Mouse (Mus musculus) frontal cortex, adult (tissue): ENCODE measurements around the gene Palm3.
"Not testable (repeated sequence)": the region's sequence is repeated elsewhere in the genome, so short reads cannot be mapped to it uniquely, and the experiment has no call there.

Experiments used
- ATAC-seq: cut with Nextera tagmentation; 2 replicates; pipeline ENCODE4 v1.9.2; 2017; ENCODE audit warnings: mild to moderate bottlenecking, moderate library complexity, mixed read lengths; ENCODE audit not compliant: low TSS enrichment

The Palm3 gene

GRCm38 (mm10) chr8:84021096-84021495, at the start of gene Palm3:
Gene Palm3, plus strand, starts transcription at chr8:84021471.
- ATAC-seq = no peak

GRCm38 (mm10) chr8:83971661-83972060, 49.6 kb upstream of the Palm3 start:
- ATAC-seq = no peak

- peak; percentile 99 for ATAC-seq
Observed at GRCm38 (mm10) chr8:83972150-83973120, 48.8 kb upstream of the Palm3 start, which contains the start of gene Prkaca. Gene Prkaca, plus strand, starts transcription at chr8:83972993.

- ATAC-seq = peak; percentile 6; the same call in 1 of the 2 replicates
Observed at GRCm38 (mm10) chr8:83973161-83974031, 47.9 kb upstream of the Palm3 start.

GRCm38 (mm10) chr8:83974521-83974920, 46.8 kb upstream of the Palm3 start:
- ATAC-seq = no peak

GRCm38 (mm10) chr8:83976101-83976630, 45.1 kb upstream of the Palm3 start:
- no peak for ATAC-seq

- ATAC-seq = no peak
Observed at GRCm38 (mm10) chr8:83976779-83977350, 44.4 kb upstream of the Palm3 start.

GRCm38 (mm10) chr8:83977646-83978045, 43.6 kb upstream of the Palm3 start:
- ATAC-seq = no peak

GRCm38 (mm10) chr8:83978200-83978599, 43.1 kb upstream of the Palm3 start:
- no peak for ATAC-seq

- no peak for ATAC-seq
Observed at GRCm38 (mm10) chr8:83980250-83980649, 41.0 kb upstream of the Palm3 start.

- no peak for ATAC-seq
Observed at GRCm38 (mm10) chr8:83980845-83981244, 40.4 kb upstream of the Palm3 start.

GRCm38 (mm10) chr8:83981533-83981932, 39.7 kb upstream of the Palm3 start:
- no peak for ATAC-seq

- no peak for ATAC-seq
Observed at GRCm38 (mm10) chr8:83982449-83982848, 38.8 kb upstream of the Palm3 start.

GRCm38 (mm10) chr8:83983222-83983621, 38.0 kb upstream of the Palm3 start:
- ATAC-seq = not testable (repeated sequence)

- ATAC-seq = no peak
Observed at GRCm38 (mm10) chr8:83989243-83989642, 32.0 kb upstream of the Palm3 start.

GRCm38 (mm10) chr8:83990170-83990569, 31.1 kb upstream of the Palm3 start:
- no peak for ATAC-seq

- ATAC-seq = no peak
Observed at GRCm38 (mm10) chr8:83992488-83992887, 28.8 kb upstream of the Palm3 start.

- ATAC-seq = no peak
Observed at GRCm38 (mm10) chr8:83994030-83994429, 27.2 kb upstream of the Palm3 start.

GRCm38 (mm10) chr8:83995973-83996372, 25.3 kb upstream of the Palm3 start:
- no peak for ATAC-seq

GRCm38 (mm10) chr8:83996567-83997505, 24.4 kb upstream of the Palm3 start:
- ATAC-seq = peak; percentile 34
